Mouse (Mus musculus) liver, adult 2 months (tissue): ENCODE data around the gene Vamp3.

Experiments
- CTCF ChIP-seq: fragments of 200-500 bp; IDR thresholded peaks from 2 replicates; pipeline ENCODE4 v1.5.1; 2011; ENCODE audit warnings: low read depth, low read length, control low read depth
- POLR2A ChIP-seq: fragments of 200-500 bp; IDR thresholded peaks from 2 replicates; pipeline ENCODE4 v1.6.1; 2011; ENCODE audit warnings: low read length, control low read depth; ENCODE audit not compliant: insufficient read depth; ENCODE audit errors: extremely low read depth

GRCm38 (mm10) chr4:151097104-151097438 lies 39.3 kb upstream of the Vamp3 start:
- TF ChIP-seq POLR2A (no peak), CTCF (no peak)
